Mouse (Mus musculus) retina, postnatal 7 days (tissue): ENCODE data around the gene Ifrd2.
"Not testable (repeated sequence)": the region's sequence is repeated elsewhere in the genome, so short reads cannot be mapped to it uniquely, and the experiment has no call there.

Source experiments
- DNase-seq: peaks from one replicate; pipeline ENCODE4 v3.0.0-alpha.2; 2012; ENCODE audit warnings: low read depth, low spot score

Gene Ifrd2

DNA sequence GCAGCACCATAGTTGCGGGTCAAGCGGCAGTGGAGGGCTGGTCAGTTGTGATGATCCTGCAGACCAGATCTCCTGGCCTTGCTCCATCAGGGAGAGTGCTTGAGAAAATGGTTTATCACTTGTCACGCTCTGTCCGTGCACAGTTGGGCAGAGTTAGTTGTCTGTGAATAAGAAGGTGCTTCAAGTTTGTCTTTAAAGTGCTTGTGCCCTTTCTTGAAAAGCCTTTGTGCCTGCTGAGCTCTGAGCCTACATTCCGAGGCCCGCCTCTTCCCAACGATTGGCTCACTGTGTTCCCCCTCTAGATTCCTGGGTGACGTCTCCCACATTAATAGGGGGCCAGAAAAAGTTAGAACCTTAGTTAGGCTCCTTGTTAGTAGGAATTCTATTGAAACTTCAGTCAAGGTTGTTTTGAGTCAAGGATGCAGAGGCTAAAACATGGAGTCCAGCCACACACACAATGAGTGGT, 35.5 kb upstream of the Ifrd2 start:
- DNase-seq, result no peak

- no peak for DNase-seq
Observed at GRCm38 (mm10) chr9:107552690-107553393, 34.6 kb upstream of the Ifrd2 start.

DNA sequence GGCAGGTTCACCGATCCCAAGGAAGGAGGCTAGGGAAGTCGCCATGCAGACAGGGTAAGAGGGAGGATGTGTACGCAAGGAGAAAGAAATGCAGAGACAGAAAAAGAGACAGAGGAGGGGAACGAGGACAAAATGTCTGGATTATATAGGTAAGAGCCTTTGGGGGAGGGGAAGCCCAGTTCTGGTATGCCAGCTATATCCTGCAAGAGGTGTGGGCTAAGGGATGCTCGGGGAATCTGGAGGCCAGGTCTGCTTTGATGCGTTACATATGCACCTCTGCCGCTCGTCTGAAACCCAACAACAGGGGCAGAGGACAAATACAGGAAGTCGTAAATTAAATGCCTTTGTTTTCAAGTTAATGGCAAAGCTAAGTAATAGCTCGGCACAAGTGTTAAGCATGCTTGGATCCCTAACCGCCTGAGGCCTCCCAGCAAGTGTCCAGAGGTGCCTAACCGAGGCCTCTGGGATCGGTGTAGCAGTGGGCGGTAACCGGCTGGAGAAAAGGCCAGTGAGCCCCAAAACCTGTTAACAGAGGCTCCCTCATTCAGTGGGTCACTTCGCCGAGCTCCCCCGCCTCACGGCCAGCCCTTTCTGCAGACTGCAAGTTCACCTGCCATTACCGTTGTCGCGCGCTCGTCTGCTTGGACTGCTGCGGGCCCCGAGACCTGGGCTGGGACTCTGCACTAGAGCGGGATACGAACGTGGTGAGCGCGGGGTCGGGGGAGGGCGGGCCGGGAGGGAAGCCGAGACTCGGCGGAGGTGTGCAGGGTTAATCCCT, 33.7 kb upstream of the Ifrd2 start:
- DNase-seq, result no peak

DNA sequence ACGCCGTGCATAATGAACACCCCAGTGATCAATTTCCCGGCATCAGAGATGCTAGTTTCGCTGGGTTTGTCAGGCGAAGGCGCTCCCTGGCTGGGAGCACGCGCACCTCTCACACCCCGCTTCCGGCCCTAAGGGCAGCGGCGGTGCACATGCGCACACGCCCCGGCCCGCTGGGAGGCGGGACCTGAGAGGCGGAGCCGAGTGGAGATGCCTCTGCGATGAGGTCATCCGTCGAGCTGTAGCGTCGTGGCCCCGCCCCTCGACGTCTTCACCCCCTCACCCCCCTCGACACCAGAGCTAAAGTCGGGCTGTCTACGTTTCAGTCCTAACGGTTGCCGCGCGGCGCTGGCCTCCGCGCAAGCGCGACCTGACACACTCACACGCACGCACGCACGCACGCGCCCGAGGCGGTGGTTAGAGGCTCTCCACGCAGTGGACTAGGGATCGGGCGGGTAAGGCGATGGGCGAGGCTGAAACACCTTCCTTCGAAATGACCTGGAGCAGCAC, 33.1 kb upstream of the Ifrd2 start:
- peak; percentile 97 for DNase-seq

DNA sequence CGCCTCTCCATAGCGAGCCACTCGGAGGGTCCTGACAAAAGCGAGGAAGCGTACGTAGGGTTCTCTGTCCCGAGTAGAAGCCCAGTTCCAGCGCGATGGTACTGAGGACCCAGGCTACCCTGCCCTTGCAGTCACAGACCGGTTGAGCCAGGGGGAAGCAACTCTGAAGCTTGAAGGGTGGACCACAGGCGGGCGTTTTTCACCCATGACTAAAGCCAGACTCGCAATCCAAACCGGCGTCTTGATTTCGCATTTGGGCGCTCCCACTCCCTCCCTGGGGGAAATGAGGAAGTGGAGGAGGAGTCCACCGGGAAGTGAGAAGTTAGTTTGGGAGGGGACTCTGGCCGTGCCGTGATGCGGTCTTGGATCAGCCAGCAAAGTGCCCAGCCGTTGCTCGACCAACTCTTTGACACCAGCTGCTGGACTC, 32.4 kb upstream of the Ifrd2 start:
- DNase-seq, result no peak

GRCm38 (mm10) chr9:107555701-107556100, 31.7 kb upstream of the Ifrd2 start:
- DNase-seq, result no peak

GRCm38 (mm10) chr9:107556346-107556745, 31.1 kb upstream of the Ifrd2 start:
- no peak for DNase-seq

DNA sequence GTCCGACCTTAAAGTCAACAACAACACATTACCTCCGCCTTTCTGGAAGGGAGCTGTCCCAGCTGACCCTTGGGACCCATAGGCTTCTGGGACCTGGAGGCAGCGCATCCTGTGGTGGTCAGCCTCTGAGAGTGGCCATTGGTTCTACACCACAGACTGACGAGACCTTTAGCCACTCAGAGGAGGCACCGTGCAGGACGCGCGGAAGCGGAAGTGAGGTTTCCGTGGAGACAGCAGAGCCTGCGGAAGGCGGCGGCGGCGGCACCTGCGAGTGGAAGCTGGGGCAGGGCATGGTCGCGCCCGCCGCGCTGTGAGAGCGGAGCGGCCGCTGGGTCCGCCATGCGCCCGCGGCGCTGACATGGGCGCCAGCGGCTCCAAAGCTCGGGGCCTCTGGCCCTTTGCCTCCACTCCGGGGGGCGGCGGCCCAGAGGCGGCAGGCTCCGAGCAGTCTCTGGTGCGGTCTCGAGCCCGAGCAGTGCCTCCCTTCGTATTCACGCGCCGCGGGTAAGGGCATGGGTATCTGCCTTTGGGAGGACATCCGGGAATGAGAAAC, 24.3 kb upstream of the Ifrd2 start, which contains the start of gene Tusc2:
TSS of gene Tusc2 (plus strand) at position 227 of the 553 bp plus-strand sequence.
- peak; percentile 91 for DNase-seq

- DNase-seq, result not testable (repeated sequence)
Observed at GRCm38 (mm10) chr9:107565556-107565955, 21.9 kb upstream of the Ifrd2 start.

GRCm38 (mm10) chr9:107566041-107566709, 21.3 kb upstream of the Ifrd2 start:
- DNase-seq, result no peak

DNA sequence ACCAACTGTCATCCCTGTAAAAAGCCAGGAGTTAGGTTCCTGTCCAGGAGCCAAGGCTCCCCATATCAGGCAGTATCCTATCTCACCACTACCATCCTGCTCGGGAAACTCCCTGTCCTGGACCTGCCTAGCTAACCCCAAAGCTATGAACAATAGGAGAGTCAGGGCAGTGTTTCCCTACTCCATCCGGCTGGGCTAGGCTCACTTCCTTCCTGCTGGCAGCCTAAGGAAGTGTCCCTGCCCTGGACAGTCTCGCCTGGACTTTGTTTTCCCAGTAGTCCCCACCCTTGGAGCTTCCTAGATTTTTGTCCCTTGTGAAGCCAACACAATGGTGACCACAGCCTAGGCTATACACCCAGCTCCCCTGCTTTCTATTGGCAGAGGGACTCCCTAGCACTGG, 20.6 kb upstream of the Ifrd2 start:
- DNase-seq, result no peak

DNA sequence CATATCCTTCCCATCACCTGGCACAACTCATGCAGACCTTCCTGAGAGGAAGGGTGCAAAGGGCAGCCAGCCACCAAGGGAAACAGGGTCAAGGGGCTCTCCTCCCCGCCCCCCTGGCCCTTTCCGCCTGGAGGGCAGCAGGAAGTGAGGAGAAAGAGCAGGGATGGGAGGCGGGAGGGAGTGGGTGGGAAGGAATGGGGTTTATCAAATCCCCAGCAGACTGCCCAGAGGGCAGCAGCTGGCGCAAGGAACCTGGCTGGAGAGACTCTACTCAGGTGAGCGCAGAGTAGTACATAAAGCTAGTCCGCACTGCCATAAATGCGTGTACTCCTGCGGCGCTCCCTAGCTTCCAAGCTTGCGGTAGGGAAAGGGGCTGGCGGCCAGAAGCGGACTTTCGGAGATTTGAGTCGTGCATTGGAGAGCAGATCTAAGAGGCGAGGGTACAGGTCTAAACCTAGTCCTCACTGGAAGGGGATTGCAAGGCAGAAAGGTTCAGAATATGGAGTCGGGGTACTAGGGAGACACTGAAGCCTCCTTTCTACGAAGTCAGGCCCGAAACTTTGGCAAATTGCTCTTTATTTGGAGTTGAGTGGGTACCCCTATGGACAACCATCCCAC, 19.6 kb upstream of the Ifrd2 start, which contains the start of gene Hyal2:
TSS of gene Hyal2 (plus strand) at position 244 of the 618 bp plus-strand sequence.
- DNase-seq, result no peak

DNA sequence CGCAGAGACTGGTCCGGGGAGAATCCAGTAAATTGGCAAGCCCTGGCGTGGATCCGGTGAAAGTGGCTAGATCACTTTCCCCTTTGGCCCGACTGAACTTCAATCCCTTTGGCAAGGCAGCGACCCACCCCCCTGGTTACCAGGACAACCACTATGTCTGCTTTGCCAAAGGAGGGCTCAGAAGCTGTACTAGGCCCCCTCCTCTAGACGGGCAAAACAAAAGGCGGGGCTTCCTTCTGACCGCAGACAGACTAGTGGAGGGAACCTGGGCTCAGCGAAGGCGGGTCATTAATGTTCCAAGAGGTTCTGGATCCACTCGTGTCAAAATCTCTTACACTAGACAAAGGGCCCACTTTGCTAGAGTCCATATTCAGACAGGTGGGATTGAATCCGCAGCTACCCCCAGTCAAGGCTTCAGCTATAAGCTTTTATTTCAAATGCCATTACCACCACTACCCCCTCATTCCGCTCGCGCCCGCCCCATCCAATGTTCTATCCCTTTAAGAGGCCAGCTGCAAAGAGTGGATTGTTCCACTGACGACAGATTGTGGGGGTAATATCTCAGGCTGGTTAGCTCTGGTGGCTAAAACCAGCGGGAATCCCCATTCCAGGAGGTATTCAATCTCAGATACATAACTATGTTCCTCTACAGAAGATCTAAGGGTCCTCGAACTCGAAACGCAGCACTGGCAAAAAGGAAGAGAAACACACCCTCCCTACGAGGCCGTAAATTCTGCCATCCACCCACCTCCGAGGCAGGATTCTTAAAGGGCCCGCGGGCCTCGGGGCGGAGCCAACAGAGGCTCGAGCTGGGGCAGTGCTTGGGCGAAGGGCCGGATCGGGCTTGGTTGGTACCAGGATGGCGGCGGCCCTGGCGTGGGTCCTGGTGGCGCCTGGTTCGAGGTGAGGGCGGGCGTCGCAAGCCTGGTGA, 18.8 kb upstream of the Ifrd2 start:
- DNase-seq, result peak; percentile 77

GRCm38 (mm10) chr9:107569270-107569669, 18.2 kb upstream of the Ifrd2 start:
- no peak for DNase-seq

GRCm38 (mm10) chr9:107570016-107570415, 17.4 kb upstream of the Ifrd2 start:
- no peak for DNase-seq

GRCm38 (mm10) chr9:107570845-107571244, 16.6 kb upstream of the Ifrd2 start:
- no peak for DNase-seq

GRCm38 (mm10) chr9:107571534-107572326, 15.7 kb upstream of the Ifrd2 start:
- no peak for DNase-seq

DNA sequence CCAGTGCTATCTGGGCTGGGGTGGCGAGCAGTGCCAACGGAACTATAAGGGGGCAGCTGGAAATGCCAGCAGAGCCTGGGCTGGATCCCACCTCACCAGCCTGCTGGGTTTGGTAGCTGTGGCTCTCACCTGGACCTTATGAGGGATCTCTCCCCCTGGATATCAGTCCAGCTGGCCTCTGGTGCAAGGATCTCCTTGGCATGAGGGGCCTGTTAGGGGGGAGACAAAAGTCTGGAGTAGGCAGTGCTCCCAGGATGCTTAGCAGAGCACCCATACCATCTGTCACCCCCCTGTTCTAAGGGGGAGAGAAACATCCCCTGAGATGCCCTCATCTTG, 15.1 kb upstream of the Ifrd2 start:
- DNase-seq, result no peak

DNA sequence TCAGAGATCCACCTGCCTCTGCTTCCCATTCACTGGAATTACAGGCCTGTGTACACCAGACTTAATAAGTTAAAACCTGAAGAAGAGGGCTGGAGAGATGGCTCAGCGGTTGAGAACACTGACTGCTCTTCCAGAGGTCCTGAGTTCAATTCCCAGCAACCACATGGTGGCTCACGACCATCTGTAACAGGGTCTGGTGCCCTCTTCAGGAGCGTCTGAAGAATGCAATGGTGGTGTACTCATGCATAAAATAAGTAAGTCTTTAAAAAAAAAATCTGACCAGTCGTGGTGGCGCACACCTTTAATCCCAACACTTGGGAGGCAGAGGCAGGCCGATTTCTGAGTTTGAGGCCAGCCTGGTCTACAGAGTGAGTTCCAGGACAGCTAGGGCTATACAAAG, 13.7 kb upstream of the Ifrd2 start:
- DNase-seq, result not testable (repeated sequence)
